Mouse (Mus musculus): ENCODE results near the gene Ncor2.
A peak's percentile ranks its signal among the peaks of the same experiment; 100 is the strongest.

The Ncor2 gene

DNA sequence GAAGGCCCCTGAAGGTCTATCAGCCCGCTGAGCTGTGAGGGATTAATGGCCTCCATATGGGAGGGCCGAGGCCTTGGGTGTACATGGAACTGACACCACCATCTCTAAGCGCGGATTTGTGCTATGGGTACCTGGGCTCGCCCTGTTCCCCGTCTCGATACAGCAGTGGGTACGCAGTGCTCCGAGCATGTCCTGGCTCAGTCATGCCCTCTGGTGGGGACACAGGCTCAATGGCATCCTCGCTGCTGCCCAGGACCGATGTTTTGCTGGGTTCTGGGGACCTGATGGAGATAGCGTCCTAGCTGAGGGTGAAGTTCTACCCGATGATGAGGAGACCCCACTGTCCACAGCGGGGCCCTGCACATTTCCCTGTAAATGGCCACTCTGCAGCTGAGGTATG is 155.0 kb downstream of the Ncor2 start:
- no peak for DNase-seq (ENCODE audit: low read depth, low spot score)

- no peak for DNase-seq (ENCODE audit: low read depth, low spot score)
Observed at GRCm38 (mm10) chr5:125021298-125021697, 157.7 kb downstream of the Ncor2 start.

GRCm38 (mm10) chr5:125019099-125019498 is 159.9 kb downstream of the Ncor2 start:
- DNase-seq (ENCODE audit: low read depth, low spot score) = no peak

DNA sequence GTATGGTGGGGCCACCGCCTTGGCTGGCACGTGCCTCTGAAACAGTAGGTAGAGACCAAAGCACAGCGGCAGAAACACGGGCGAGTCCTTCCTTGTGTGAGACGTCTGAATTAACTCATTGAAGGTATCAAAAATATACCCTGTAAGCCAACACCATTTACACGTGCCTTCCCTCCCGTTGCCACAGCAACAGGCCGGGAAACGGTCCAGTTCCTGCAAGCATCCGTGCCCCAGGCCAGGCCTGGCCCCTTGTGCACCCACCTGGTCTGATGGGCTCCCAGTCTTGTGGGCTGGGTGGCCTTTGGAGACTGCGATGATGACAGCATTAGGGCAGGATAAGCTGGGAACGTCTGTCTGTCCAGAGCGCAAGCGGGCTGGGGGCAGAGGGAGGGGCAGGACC is 161.7 kb downstream of the Ncor2 start:
- DNase-seq (ENCODE audit: low read depth, low spot score) = no peak

- DNase-seq (ENCODE audit: low read depth, low spot score) = no peak
Observed at GRCm38 (mm10) chr5:125016421-125017242, 162.4 kb downstream of the Ncor2 start.

DNA sequence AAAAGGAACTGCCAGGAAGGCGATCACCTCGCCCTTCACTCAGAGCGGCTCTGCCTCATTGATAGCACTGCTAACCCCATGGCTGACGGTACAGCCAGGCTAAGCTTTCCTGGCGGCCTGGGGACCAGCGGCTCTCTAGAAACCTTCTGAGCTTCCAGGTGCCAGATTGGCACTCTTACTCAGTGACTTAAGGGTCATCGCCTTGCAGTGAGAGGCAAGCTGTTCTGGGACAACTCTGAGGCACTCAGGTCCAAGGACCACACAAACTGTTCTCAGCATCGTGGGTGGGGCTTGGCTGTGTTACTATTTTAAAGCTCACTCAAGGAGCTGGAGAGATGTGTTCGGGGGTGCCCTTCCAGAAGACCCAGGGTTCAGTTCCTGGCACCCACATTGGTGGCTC is 163.4 kb downstream of the Ncor2 start:
- no peak for DNase-seq (ENCODE audit: low read depth, low spot score)

GRCm38 (mm10) chr5:125015066-125015465 is 164.0 kb downstream of the Ncor2 start:
- DNase-seq (ENCODE audit: low read depth, low spot score) = no peak

DNA sequence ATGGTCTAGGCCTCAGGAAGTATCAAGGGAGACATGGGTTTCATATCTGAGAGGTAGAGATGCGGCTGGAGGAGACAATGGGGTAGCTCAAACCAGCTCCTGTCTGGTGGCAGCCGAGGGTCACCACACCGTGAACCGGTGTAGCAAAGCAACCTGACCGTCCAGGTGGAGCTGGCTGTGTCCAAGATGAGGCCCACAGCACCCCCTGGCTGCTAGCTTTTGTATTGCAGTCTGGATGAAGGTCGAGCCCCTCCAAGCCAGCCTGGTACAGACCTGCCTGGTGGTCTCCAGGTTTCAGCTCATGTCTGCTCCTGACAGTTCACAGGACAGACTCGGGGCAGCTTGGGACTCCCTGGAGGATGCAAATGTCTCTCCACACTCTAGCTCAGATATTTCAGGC is 164.5 kb downstream of the Ncor2 start:
- DNase-seq (ENCODE audit: low read depth, low spot score) = peak; percentile 56

GRCm38 (mm10) chr5:125011628-125012027 is 167.4 kb downstream of the Ncor2 start:
- DNase-seq (ENCODE audit: low read depth, low spot score) = no peak

- no peak for DNase-seq (ENCODE audit: low read depth, low spot score)
Observed at GRCm38 (mm10) chr5:125011166-125011565, 167.9 kb downstream of the Ncor2 start.

DNA sequence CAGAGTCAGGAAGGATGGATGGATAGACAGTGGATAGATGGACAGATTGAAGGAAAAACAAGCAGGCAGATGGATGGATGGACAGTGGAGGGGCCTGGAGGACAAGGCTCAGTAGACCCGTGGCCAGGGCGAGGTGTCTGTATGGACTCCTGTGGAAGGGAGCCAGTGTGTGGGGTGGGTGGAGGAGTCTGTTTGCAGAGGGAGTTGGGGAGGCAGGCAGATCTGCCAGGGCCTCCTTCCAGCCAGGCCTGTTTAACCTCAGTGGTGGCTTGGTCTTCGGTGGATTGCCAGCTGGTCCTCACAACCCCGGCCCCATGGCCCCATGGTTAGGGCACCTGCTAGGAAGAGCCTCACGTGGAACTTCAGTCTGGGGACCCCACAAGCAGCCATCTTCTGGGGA is 172.1 kb downstream of the Ncor2 start:
- no peak for DNase-seq (ENCODE audit: low read depth, low spot score)

GRCm38 (mm10) chr5:125005871-125006652 is 173.0 kb downstream of the Ncor2 start:
- no peak for DNase-seq (ENCODE audit: low read depth, low spot score)

DNA sequence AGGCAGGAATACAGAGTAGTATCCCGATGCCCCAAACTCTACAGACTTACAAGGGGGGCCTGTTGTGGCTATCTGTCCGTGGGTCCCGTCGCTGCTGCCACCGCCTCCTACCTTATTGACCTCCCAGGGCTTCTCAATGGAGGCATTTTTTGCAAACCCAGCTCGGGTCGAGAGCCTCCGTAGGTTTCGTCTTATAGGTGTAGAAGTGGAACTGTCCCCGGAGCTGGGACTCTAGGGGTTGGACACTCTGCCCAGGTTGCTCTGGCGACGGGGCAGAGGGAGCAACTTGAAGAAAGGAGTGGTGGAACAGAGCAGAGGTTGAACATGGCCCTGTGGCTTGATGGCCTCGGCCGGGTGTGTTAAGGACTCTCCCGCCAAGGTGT is 175.2 kb downstream of the Ncor2 start:
- DNase-seq (ENCODE audit: low read depth, low spot score) = no peak

- DNase-seq (ENCODE audit: low read depth, low spot score) = no peak
Observed at GRCm38 (mm10) chr5:125002969-125003872, 175.8 kb downstream of the Ncor2 start, which contains the start of gene Rflna. Gene Rflna, plus strand, starts transcription at chr5:125003221.

DNA sequence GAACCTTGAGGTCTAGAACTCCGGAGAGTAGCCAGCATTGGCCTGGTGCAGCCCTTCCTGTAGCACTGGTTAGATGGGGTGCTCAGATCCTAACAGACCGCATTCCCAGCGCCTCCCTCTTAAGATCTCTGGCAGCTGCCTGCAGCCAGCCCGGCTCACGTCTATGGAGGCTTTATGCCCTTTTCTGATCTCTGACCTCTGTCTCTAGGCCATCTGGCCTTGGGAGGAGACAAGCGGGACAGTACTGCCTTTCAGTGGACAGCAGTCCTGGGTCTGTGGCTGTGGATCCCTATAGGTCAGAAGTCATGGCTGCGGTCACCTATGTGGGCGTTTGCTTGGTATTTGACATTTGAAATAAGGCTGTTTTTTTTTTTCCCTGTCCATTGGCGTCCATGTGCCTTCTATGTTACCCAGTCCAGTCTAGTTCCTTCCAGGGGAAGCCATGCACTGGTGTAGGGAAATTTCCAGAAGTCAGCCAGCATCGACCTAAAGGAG is 178.2 kb downstream of the Ncor2 start:
- DNase-seq (ENCODE audit: low read depth, low spot score) = no peak

GRCm38 (mm10) chr5:124997913-124998312 is 181.1 kb downstream of the Ncor2 start:
- DNase-seq (ENCODE audit: low read depth, low spot score) = no peak

- no peak for DNase-seq (ENCODE audit: low read depth, low spot score)
Observed at GRCm38 (mm10) chr5:124996816-124997215, 182.2 kb downstream of the Ncor2 start.

GRCm38 (mm10) chr5:124992891-124993290 is 186.1 kb downstream of the Ncor2 start:
- no peak for DNase-seq (ENCODE audit: low read depth, low spot score)

GRCm38 (mm10) chr5:124992323-124992722 is 186.7 kb downstream of the Ncor2 start:
- no peak for DNase-seq (ENCODE audit: low read depth, low spot score)

- no peak for DNase-seq (ENCODE audit: low read depth, low spot score)
Observed at GRCm38 (mm10) chr5:124989724-124990123, 189.3 kb downstream of the Ncor2 start.

- DNase-seq (ENCODE audit: low read depth, low spot score) = no peak
Observed at GRCm38 (mm10) chr5:124986656-124987055, 192.4 kb downstream of the Ncor2 start.

- DNase-seq (ENCODE audit: low read depth, low spot score) = no peak
Observed at GRCm38 (mm10) chr5:124986222-124986621, 192.8 kb downstream of the Ncor2 start.

Measured in forelimb bud, embryonic 11.5 days (tissue).